Mouse (Mus musculus): ENCODE results near the gene Hbb-bt. TPM values are rescaled to one million over a fixed set of nuclear protein-coding genes. Genes with fewer than 3 reads are reported as not detected.
"Not testable (repeated sequence)": the region's sequence is repeated elsewhere in the genome, so short reads cannot be mapped to it uniquely, and the experiment has no call there.

Gene Hbb-bt
- polyA plus RNA-seq, 1 experiment from 2014 or later = 4,793 TPM

DNA sequence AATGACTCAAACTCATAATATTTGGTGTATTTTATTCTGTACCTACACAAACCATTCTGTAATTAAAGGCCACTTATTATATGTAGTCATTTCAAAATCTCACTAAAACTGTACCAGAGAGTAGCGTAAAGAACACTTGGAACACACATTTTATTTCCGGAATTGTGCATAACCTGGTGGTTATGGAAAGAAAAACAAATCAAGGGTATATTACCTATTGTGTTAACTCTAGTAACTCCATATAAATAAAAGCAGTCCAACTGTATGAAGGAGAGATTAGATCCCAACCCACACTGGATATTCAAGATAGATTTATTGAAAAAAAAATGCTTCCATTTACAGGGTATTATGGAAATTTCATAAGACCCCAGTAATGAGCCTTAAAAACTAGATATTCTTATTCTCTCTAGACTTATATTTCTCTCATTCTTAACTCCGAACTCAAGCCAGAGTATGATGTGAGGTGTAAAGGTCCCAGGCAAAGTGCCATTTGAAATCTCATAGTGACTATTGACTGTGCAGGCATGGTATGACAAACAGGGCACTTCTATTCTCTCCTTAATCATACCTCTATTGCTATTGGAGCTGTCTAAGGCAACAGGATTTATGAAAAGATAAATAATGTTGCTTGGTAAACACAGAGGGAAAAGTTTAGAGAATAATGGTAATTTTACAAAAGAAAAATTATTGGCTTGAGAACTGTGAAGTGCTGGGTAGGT, 11.9 kb upstream of the Hbb-bt start:
- Histone ChIP-seq H3K27me3 (replicated peaks; ENCODE audit: insufficient read depth, low read length) (no peaks in the 10 kb centered on the region), H3K36me3 (ENCODE audit: insufficient read depth, low read length) (no peaks in the 10 kb centered on the region), H3K9ac (replicated peaks; ENCODE audit: low read depth) (no peak overlapping the region), H3K4me2 (replicated peaks; ENCODE audit: low read depth, low read length) (no peak overlapping the region), H3K4me3 (ENCODE audit: low read depth, low read length) (no peak overlapping the region), H3K27ac (ENCODE audit: low read length) (no peak overlapping the region), H3K9me3 (ENCODE audit: low read length) (no peaks in the 10 kb centered on the region), H3K4me1 (ENCODE audit: insufficient read depth, low read depth, low read length) (no peaks in the 10 kb centered on the region)
- WGBS = 87% methylated on average over 3 of the region's 3 CpGs
- DNase-seq (ENCODE audit: low spot score) (no peak), ATAC-seq (no peak)
- TF ChIP-seq CTCF (IDR thresholded peaks at IDR 0.05) (no peak), EP300 (IDR thresholded peaks at IDR 0.05) (no peak)

DNA sequence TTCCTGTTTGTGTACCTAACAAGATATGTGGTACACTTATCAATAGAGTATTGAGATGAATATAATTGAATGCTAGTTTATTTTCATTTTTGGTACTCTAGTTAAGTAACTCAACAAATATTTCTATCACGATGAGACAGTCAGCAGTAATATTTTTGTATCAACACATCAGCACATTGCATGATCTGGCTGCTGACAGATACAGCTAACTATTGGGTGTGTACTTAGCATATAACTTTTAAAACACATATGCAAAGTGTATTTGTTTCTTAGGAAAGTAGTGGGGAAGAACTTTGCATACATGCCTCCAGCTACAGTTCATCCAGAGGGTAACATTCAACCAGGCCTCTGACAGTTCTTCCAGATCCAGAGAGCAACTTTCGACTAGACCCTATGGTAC, 10.8 kb upstream of the Hbb-bt start:
- ATAC-seq = no peak
- Histone ChIP-seq H3K9me3 (ENCODE audit: low read length) (no peaks in the 10 kb centered on the region), H3K27ac (ENCODE audit: low read length) (no peak overlapping the region), H3K36me3 (ENCODE audit: insufficient read depth, low read length) (no peaks in the 10 kb centered on the region), H3K4me1 (ENCODE audit: insufficient read depth, low read depth, low read length) (no peaks in the 10 kb centered on the region), H3K9ac (replicated peaks; ENCODE audit: low read depth) (no peak overlapping the region), H3K4me3 (ENCODE audit: low read depth, low read length) (no peak overlapping the region), H3K27me3 (replicated peaks; ENCODE audit: insufficient read depth, low read length) (no peaks in the 10 kb centered on the region), H3K4me2 (replicated peaks; ENCODE audit: low read depth, low read length) (no peak overlapping the region)
- no peak for TF ChIP-seq EP300 (IDR thresholded peaks at IDR 0.05)
- no peak for TF ChIP-seq CTCF (IDR thresholded peaks at IDR 0.05)
- 71% methylated on average over 2 of the region's 2 CpGs for WGBS
- DNase-seq (ENCODE audit: low spot score) = no peak

DNA sequence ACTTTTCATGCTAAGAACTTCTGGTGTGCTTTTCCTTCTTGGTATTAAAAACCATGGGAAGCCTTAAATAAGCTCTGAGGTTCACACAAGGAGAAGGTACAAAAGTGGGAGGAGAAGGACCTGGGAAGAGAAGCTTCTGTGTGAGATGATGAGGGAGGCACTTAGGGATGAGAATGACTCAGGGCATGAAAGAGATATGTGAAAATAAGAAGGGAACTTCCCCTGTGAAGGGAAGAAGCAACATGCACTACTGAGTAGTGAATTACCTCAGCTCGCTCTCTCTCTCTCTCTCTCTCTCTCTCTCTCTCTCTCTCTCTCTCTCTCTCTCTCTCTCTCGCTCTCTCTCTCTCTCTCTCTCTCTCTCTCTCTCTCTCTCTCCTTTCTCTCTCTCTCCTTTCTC, 1.3 kb upstream of the Hbb-bt start:
- H3K9me3 ChIP-seq (ENCODE audit: low read length); H3K9ac ChIP-seq (replicated peaks; ENCODE audit: low read depth); H3K27me3 ChIP-seq (replicated peaks; ENCODE audit: insufficient read depth, low read length); DNase-seq (ENCODE audit: low spot score); H3K36me3 ChIP-seq (ENCODE audit: insufficient read depth, low read length); H3K4me2 ChIP-seq (replicated peaks; ENCODE audit: low read depth, low read length); H3K27ac ChIP-seq (ENCODE audit: low read length); H3K4me3 ChIP-seq (ENCODE audit: low read depth, low read length); H3K4me1 ChIP-seq (ENCODE audit: insufficient read depth, low read depth, low read length); ATAC-seq: not testable (repeated sequence)
- 63% methylated on average over 1 of the region's 2 CpGs for WGBS

DNA sequence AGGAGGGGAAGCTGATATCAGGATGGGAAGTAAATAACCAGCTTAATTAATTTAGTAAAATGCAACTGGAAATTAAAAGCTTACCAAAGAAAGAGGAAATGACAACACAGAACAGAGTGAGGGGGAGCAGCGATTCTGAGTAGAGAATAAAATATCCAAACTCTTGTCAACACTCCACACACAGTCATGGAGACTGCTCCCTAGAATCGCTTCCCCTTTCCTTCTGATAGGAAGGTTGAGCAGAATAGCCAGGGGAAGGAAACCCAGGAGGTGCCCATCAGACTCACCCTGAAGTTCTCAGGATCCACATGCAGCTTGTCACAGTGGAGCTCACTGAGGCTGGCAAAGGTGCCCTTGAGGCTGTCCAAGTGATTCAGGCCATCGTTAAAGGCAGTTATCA, 644 bp downstream of the Hbb-bt start:
- not testable (repeated sequence) for DNase-seq (ENCODE audit: low spot score); H3K4me3 ChIP-seq (ENCODE audit: low read depth, low read length); H3K9me3 ChIP-seq (ENCODE audit: low read length); H3K36me3 ChIP-seq (ENCODE audit: insufficient read depth, low read length); H3K27me3 ChIP-seq (replicated peaks; ENCODE audit: insufficient read depth, low read length); H3K4me2 ChIP-seq (replicated peaks; ENCODE audit: low read depth, low read length); H3K9ac ChIP-seq (replicated peaks; ENCODE audit: low read depth); H3K27ac ChIP-seq (ENCODE audit: low read length); H3K4me1 ChIP-seq (ENCODE audit: insufficient read depth, low read depth, low read length)
- peak; percentile 19; the same call in 1 of the 2 replicates for ATAC-seq
- WGBS = no CpG with 5 or more reads among the region's 3 CpGs

DNA sequence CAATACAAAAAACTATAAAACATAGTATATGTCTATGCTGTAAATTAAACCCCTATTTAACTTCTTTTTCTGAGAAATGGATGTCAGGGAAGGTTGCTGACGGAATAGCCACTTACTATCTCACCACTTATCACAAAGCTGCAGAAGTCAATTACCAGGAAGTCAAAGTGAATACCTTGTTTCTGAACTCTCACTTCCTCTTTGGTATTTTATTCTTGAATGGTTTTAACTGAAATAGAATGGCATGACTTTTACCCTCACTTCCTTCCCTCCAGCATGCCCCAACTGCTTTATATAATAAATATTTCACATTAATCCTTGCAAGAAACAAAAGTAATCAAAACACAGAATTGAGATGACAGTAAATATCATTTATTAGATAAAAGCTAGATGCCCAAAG, 1.6 kb downstream of the Hbb-bt start:
- no peak for ATAC-seq
- TF ChIP-seq CTCF (IDR thresholded peaks at IDR 0.05) (no peak), EP300 (IDR thresholded peaks at IDR 0.05) (no peak)
- no peaks in the 10 kb centered on the region for H3K27me3 ChIP-seq (replicated peaks; ENCODE audit: insufficient read depth, low read length)
- WGBS = 34% methylated on average over 1 of the region's 1 CpGs
- H3K4me1 ChIP-seq (ENCODE audit: insufficient read depth, low read depth, low read length) = no peaks in the 10 kb centered on the region
- H3K4me3 ChIP-seq (ENCODE audit: low read depth, low read length) = no peak overlapping the region
- H3K9ac ChIP-seq (replicated peaks; ENCODE audit: low read depth) = no peak overlapping the region
- H3K9me3 ChIP-seq (ENCODE audit: low read length) = no peaks in the 10 kb centered on the region
- no peak overlapping the region for H3K27ac ChIP-seq (ENCODE audit: low read length)
- no peak overlapping the region for H3K4me2 ChIP-seq (replicated peaks; ENCODE audit: low read depth, low read length)
- no peak for DNase-seq (ENCODE audit: low spot score)
- no peaks in the 10 kb centered on the region for H3K36me3 ChIP-seq (ENCODE audit: insufficient read depth, low read length)

DNA sequence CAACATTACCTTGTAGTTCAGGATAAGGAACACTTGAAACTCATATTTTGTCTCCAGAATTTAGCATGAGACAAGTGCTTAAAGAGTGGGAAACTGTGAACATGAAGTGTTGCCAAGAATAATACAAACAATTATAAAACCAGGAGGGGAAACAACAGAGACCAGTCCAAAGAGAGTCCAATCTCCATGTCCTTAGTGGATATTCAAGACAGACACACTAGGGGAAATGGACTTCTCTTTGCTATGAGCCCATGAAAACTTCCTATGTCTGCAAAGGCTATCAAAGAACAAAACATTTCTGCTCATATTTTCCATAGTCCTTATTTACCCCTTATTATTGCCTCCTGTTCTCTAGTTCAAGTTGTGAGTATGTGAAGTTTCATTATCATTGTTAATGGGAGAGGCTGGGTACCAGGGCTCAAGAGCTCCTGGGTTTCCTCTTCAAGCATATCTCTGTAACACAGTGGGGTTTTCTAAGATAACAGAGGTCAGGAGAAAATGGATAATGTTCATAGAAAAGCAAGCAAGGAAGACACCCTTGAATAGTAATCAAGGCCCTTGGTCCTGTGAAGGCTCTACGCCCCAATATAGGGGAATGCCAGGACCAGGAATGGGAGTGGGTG, 2.5 kb downstream of the Hbb-bt start:
- 67% methylated on average over 1 of the region's 1 CpGs for WGBS
- Histone ChIP-seq H3K27me3 (replicated peaks; ENCODE audit: insufficient read depth, low read length) (no peaks in the 10 kb centered on the region), H3K4me2 (replicated peaks; ENCODE audit: low read depth, low read length) (no peak overlapping the region)

More for the DNA sequence above, 2.5 kb downstream of the Hbb-bt start:
- H3K36me3 ChIP-seq (ENCODE audit: insufficient read depth, low read length) = no peaks in the 10 kb centered on the region
- DNase-seq (ENCODE audit: low spot score) (no peak), ATAC-seq (no peak)
- H3K4me1 ChIP-seq (ENCODE audit: insufficient read depth, low read depth, low read length) = no peaks in the 10 kb centered on the region
- H3K9me3 ChIP-seq (ENCODE audit: low read length) = no peaks in the 10 kb centered on the region
- TF ChIP-seq CTCF (IDR thresholded peaks at IDR 0.05) (no peak), EP300 (IDR thresholded peaks at IDR 0.05) (no peak)
- no peak overlapping the region for H3K4me3 ChIP-seq (ENCODE audit: low read depth, low read length)
- H3K9ac ChIP-seq (replicated peaks; ENCODE audit: low read depth) = no peak overlapping the region
- H3K27ac ChIP-seq (ENCODE audit: low read length) = no peak overlapping the region
